Mouse (Mus musculus) neural tube, embryonic 12.5 days (tissue): ENCODE data around the gene Cd4. TPM values are rescaled to one million over a fixed set of nuclear protein-coding genes. Genes with fewer than 3 reads are reported as not detected.

Experiments used
- ATAC-seq: fragments of 200-750 bp; cut with Nextera tagmentation; 2 replicates; pipeline ENCODE4 v1.8.0; 2017; ENCODE audit warnings: low read depth, mild to moderate bottlenecking, moderate TSS enrichment, moderate library complexity; ENCODE audit not compliant: low FRiP score
- H3K27ac ChIP-seq: fragments of 300-500 bp; sonication (generic); 2 replicates; pipeline ENCODE4 v1.5.1; 2016
- H3K27me3 ChIP-seq: fragments of 300-500 bp; sonication (generic); replicated peaks from 2 replicates; pipeline ENCODE4 v1.6.1; 2016; ENCODE audit warnings: mild to moderate bottlenecking
- H3K36me3 ChIP-seq: fragments of 300-500 bp; sonication (generic); 2 replicates; pipeline ENCODE4 v1.6.1; 2016; ENCODE audit warnings: mild to moderate bottlenecking
- H3K4me1 ChIP-seq: fragments of 300-500 bp; sonication (generic); 2 replicates; pipeline ENCODE4 v1.6.1; 2016
- H3K4me2 ChIP-seq: fragments of 300-500 bp; sonication (generic); replicated peaks from 2 replicates; pipeline ENCODE4 v1.6.1; 2016; ENCODE audit warnings: mild to moderate bottlenecking
- H3K4me3 ChIP-seq: fragments of 300-500 bp; sonication (generic); 2 replicates; pipeline ENCODE4 v1.5.1; 2016
- H3K9ac ChIP-seq: fragments of 300-500 bp; sonication (generic); 2 replicates; pipeline ENCODE4 v1.6.1; 2016; ENCODE audit warnings: mild to moderate bottlenecking
- H3K9me3 ChIP-seq: fragments of 300-500 bp; sonication (generic); 2 replicates; pipeline ENCODE4 v1.6.1; 2016; ENCODE audit warnings: mild to moderate bottlenecking
- WGBS: fragments of 180-500 bp; shearing (Covaris S2); methylation state at CpG from one replicate; pipeline ENCODE4 v1.1.7; 2016; 5-methylcytosine and 5-hydroxymethylcytosine counted together
- polyA plus RNA-seq: library from polyadenylated mRNA; unstranded; fragments of >200 nt; fragmentation: Nextera tagmentation; extraction: Ambion mirVana; gene quantifications from 2 replicates; pipeline ENCODE4 v1.2.1, GENCODE M21; 2016

The Cd4 gene
- polyA plus RNA-seq, 1 experiment from 2014 or later: 0.06 TPM

GRCm38 (mm10) chr6:124865766-124866362, 22.2 kb downstream of the Cd4 start:
- Histone ChIP-seq H3K9ac (0 out of 2 replicates have a peak overlapping the region, but pooled peaks have one; percentile 21), H3K4me3 (no peak overlapping the region), H3K4me2 (no peak overlapping the region), H3K9me3 (no peaks in the 10 kb centered on the region), H3K36me3 (no peaks in the 10 kb centered on the region), H3K27ac (no peak overlapping the region), H3K27me3 (no peaks in the 10 kb centered on the region), H3K4me1 (peaks cover 46% of the 10 kb centered on the region)
- 60% methylated on average over 18 of the region's 18 CpGs for WGBS
- no peak for ATAC-seq

- peak within 1 kb of the TSS; percentile 58 for H3K4me3 ChIP-seq
- H3K27me3 ChIP-seq: no peaks in the 10 kb centered on the region
- WGBS: under 1% methylated on average over 43 of the region's 43 CpGs
- H3K4me2 ChIP-seq: peak within 1 kb of the TSS; percentile 88
- ATAC-seq: peak; percentile 67
- H3K36me3 ChIP-seq: no peaks in the 10 kb centered on the region
- peaks cover 60% of the 10 kb centered on the region for H3K4me1 ChIP-seq
- no peaks in the 10 kb centered on the region for H3K9me3 ChIP-seq
- H3K27ac ChIP-seq: peak within 1 kb of the TSS; percentile 81
- peak within 1 kb of the TSS; percentile 82 for H3K9ac ChIP-seq
These were observed 24.2 kb downstream of the Cd4 start, which contains the start of gene Gpr162 for GRCm38 (mm10) chr6:124863658-124864298. Gene Gpr162 (minus strand): TSS chr6:124863983.

- Histone ChIP-seq H3K36me3 (no peaks in the 10 kb centered on the region), H3K4me3 (peak overlapping the region; percentile 58), H3K27me3 (no peaks in the 10 kb centered on the region), H3K27ac (peak overlapping the region; percentile 81), H3K4me1 (peaks cover 65% of the 10 kb centered on the region), H3K9ac (peak overlapping the region; percentile 82), H3K9me3 (no peaks in the 10 kb centered on the region), H3K4me2 (peak overlapping the region; percentile 88)
- peak; percentile 19 for ATAC-seq
- 1% methylated on average over 12 of the region's 16 CpGs for WGBS
These were observed 24.8 kb downstream of the Cd4 start for GRCm38 (mm10) chr6:124863125-124863657.

- Histone ChIP-seq H3K27me3 (no peaks in the 10 kb centered on the region), H3K9ac (peak overlapping the region; percentile 82), H3K4me2 (peak overlapping the region; percentile 88), H3K36me3 (no peaks in the 10 kb centered on the region), H3K4me3 (peak overlapping the region; percentile 58), H3K4me1 (peaks cover 71% of the 10 kb centered on the region), H3K9me3 (no peaks in the 10 kb centered on the region), H3K27ac (peak overlapping the region; percentile 20; the same call in 1 of the 2 replicates)
- 13% methylated on average over 8 of the region's 8 CpGs for WGBS
- no peak for ATAC-seq
These were observed 25.5 kb downstream of the Cd4 start for GRCm38 (mm10) chr6:124862406-124863124.

- Histone ChIP-seq H3K27ac (no peak overlapping the region; the same call in 1 of the 2 replicates), H3K9ac (peak overlapping the region; percentile 82), H3K4me3 (peak overlapping the region; percentile 58; the same call in 1 of the 2 replicates), H3K4me2 (peak overlapping the region; percentile 88), H3K27me3 (no peaks in the 10 kb centered on the region), H3K9me3 (no peaks in the 10 kb centered on the region), H3K4me1 (peaks cover 73% of the 10 kb centered on the region), H3K36me3 (no peaks in the 10 kb centered on the region)
- ATAC-seq: no peak
- WGBS: 44% methylated on average over 3 of the region's 3 CpGs
These were observed 26.2 kb downstream of the Cd4 start for GRCm38 (mm10) chr6:124861802-124862201.

- H3K27me3 ChIP-seq: no peaks in the 10 kb centered on the region
- H3K36me3 ChIP-seq: no peaks in the 10 kb centered on the region
- H3K4me2 ChIP-seq: peak overlapping the region; percentile 88
- no peak for ATAC-seq
- WGBS: 82% methylated on average over 19 of the region's 19 CpGs
- no peaks in the 10 kb centered on the region for H3K9me3 ChIP-seq
- H3K4me1 ChIP-seq: peaks cover 73% of the 10 kb centered on the region
- no peak overlapping the region for H3K27ac ChIP-seq
- H3K9ac ChIP-seq: peak overlapping the region; percentile 82; the same call in 1 of the 2 replicates
- H3K4me3 ChIP-seq: no peak overlapping the region
These were observed 26.8 kb downstream of the Cd4 start for GRCm38 (mm10) chr6:124861266-124861665.

- 86% methylated on average over 9 of the region's 9 CpGs for WGBS
- H3K4me2 ChIP-seq: peak overlapping the region; percentile 88
- no peak for ATAC-seq
- H3K27me3 ChIP-seq: no peaks in the 10 kb centered on the region
- no peaks in the 10 kb centered on the region for H3K36me3 ChIP-seq
- H3K4me3 ChIP-seq: no peak overlapping the region
- peak overlapping the region; percentile 22 for H3K9ac ChIP-seq
- 0 out of 2 replicates have a peak overlapping the region, but pooled peaks have one; percentile 2 for H3K27ac ChIP-seq
- no peaks in the 10 kb centered on the region for H3K9me3 ChIP-seq
- H3K4me1 ChIP-seq: peaks cover 74% of the 10 kb centered on the region
These were observed 27.5 kb downstream of the Cd4 start for GRCm38 (mm10) chr6:124860511-124860910.

- Histone ChIP-seq H3K4me2 (peak overlapping the region; percentile 88), H3K9ac (peak overlapping the region; percentile 22; the same call in 1 of the 2 replicates), H3K4me1 (peaks cover 71% of the 10 kb centered on the region), H3K9me3 (no peaks in the 10 kb centered on the region), H3K27ac (0 out of 2 replicates have a peak overlapping the region, but pooled peaks have one; percentile 2), H3K4me3 (no peak overlapping the region), H3K27me3 (no peaks in the 10 kb centered on the region), H3K36me3 (no peaks in the 10 kb centered on the region)
- no peak for ATAC-seq
- WGBS: 13% methylated on average over 12 of the region's 12 CpGs
These were observed 28.3 kb downstream of the Cd4 start for GRCm38 (mm10) chr6:124859725-124860124.

- Histone ChIP-seq H3K4me2 (peak overlapping the region; percentile 87), H3K27ac (no peak overlapping the region), H3K27me3 (no peaks in the 10 kb centered on the region), H3K9ac (no peak overlapping the region; the same call in 1 of the 2 replicates), H3K9me3 (no peaks in the 10 kb centered on the region), H3K36me3 (0 out of 2 replicates have a peak, but pooled peaks cover under 1% of the 10 kb centered on the region), H3K4me1 (peaks cover 62% of the 10 kb centered on the region), H3K4me3 (no peak overlapping the region)
- WGBS: 78% methylated on average over 26 of the region's 28 CpGs
- ATAC-seq: no peak
These were observed 29.3 kb downstream of the Cd4 start for GRCm38 (mm10) chr6:124858561-124859318.

- Histone ChIP-seq H3K27me3 (no peaks in the 10 kb centered on the region), H3K9ac (peak overlapping the region; percentile 94), H3K27ac (peak overlapping the region; percentile 95; the same call in 1 of the 2 replicates), H3K4me3 (peak overlapping the region; percentile 75), H3K4me2 (peak overlapping the region; percentile 87), H3K4me1 (peaks cover 59% of the 10 kb centered on the region), H3K9me3 (no peaks in the 10 kb centered on the region), H3K36me3 (peaks cover 4% of the 10 kb centered on the region; the same call in 1 of the 2 replicates)
- 24% methylated on average over 26 of the region's 26 CpGs for WGBS
- no peak for ATAC-seq
These were observed 30.0 kb downstream of the Cd4 start for GRCm38 (mm10) chr6:124857840-124858530.
